Mouse (Mus musculus): ENCODE results near the gene Gm5941.
"Not testable (repeated sequence)": the region's sequence is repeated elsewhere in the genome, so short reads cannot be mapped to it uniquely, and the experiment has no call there.

The Gm5941 gene

DNA sequence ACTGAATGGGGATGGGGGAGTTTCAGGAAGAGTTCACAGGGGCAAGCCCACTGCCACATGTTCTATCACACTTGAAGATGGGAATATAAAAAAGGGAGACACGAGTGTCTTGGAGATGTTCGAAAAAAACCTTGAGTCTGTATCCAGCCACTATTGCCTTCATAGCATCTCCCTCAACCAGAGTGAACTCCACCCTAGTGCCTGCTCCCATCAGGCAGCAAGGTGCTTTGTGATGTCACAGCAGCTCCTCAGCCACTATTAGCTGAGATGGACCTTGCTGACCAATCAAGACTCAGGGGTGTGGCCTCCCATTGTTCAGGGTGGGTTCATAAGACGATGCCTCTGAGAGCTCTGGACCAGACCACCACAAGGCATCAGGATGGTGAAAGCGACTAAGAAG, at the start of gene Gm5941:
Gm5941 (plus strand) TSS at position 301 of the 400 bp plus-strand sequence.
- not testable (repeated sequence) for DNase-seq (ENCODE audit: low read depth, low spot score)

GRCm38 (mm10) chrX:92460496-92460895, 29.3 kb upstream of the Gm5941 start:
- peak; percentile 2 for DNase-seq (ENCODE audit: low read depth, low spot score)

- DNase-seq (ENCODE audit: low read depth, low spot score) = no peak
Measured at GRCm38 (mm10) chrX:92464773-92465172, 25.0 kb upstream of the Gm5941 start.

DNA sequence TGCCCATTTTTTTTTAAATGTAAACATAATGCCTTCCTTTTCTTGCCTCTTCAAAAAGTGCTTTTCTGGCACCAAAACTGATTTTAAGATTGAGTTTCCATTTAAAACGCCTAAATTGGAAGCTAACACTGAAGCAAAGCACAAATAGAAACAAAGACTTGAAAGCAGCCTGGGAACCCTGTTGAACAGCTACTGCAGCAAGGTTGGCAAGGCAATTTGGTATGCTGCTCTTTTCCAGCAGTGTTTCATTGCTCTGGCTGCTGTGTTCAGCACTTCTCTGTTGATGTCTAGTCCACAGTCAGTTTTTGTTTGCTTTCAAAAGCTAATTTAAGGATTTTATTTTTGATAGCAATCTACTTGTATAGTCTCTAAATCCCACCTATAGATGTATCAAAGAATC, 8.5 kb downstream of the Gm5941 start:
- DNase-seq (ENCODE audit: low read depth, low spot score) = no peak

GRCm38 (mm10) chrX:92527826-92528225, 38.1 kb downstream of the Gm5941 start:
- no peak for DNase-seq (ENCODE audit: low read depth, low spot score)

Measured in mesoderm, embryonic 11.5 days (tissue).